Mouse (Mus musculus) layer of hippocampus, adult 11-12 months (tissue): Measurements from ENCODE around the gene Wrnip1.
A peak's percentile ranks its signal among the peaks of the same experiment; 100 is the strongest.
"Not testable (repeated sequence)": the region's sequence is repeated elsewhere in the genome, so short reads cannot be mapped to it uniquely, and the experiment has no call there.

ENCODE experiments used
- DNase-seq: peaks from one replicate; pipeline ENCODE4 v3.0.0; 2022; ENCODE audit warnings: low spot score

The Wrnip1 gene

GRCm38 (mm10) chr13:32851967-32852366 is 50.1 kb downstream of the Wrnip1 start:
- peak; percentile 55 for DNase-seq

GRCm38 (mm10) chr13:32852539-32852938 is 50.7 kb downstream of the Wrnip1 start:
- no peak for DNase-seq

GRCm38 (mm10) chr13:32853073-32853472 is 51.2 kb downstream of the Wrnip1 start:
- no peak for DNase-seq

DNA sequence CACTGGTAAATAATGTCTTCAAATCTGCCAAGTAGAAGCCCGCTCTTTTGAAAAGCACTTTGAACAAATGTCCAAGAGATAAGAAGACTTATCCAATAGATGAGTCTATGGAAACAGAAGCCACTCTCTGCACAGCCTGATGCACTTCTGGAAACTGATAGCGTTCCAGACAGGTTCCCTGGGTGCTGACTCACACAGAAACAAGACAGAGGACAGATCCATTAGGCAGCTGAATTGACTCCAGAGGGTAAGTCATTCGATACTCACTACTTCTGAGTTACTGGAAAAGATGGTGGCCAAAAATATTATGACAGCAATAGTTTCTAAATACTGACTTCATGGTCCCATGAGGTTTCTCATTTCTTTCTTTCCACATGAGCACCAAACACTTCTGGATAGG is 59.0 kb downstream of the Wrnip1 start:
- no peak for DNase-seq

GRCm38 (mm10) chr13:32863456-32863855 is 61.6 kb downstream of the Wrnip1 start:
- no peak for DNase-seq

DNA sequence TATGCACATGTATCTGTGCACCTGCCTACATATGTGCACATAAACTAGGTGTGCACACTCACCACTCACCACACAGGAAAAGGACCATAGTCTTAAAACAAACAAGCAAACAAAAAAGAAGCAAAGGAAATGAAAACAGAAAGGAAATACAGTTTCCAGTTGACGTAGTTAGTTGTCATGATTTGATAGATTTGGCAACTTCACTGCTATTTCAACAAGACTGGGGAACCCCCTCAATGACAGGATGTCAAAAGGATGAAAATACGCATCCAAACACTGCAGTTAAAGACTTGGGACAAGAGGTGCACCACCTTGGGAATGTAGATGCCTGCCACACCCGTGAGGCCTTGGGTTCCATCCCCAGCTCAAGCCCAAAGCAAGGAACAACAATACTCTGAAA is 62.7 kb downstream of the Wrnip1 start:
- not testable (repeated sequence) for DNase-seq

- no peak for DNase-seq
Measured at GRCm38 (mm10) chr13:32865591-32865990, 63.8 kb downstream of the Wrnip1 start.

- DNase-seq = peak; percentile 76
Measured at GRCm38 (mm10) chr13:32866484-32866883, 64.6 kb downstream of the Wrnip1 start.

- DNase-seq = no peak
Measured at GRCm38 (mm10) chr13:32867030-32867429, 65.2 kb downstream of the Wrnip1 start.

GRCm38 (mm10) chr13:32868233-32868632 is 66.4 kb downstream of the Wrnip1 start:
- not testable (repeated sequence) for DNase-seq

DNA sequence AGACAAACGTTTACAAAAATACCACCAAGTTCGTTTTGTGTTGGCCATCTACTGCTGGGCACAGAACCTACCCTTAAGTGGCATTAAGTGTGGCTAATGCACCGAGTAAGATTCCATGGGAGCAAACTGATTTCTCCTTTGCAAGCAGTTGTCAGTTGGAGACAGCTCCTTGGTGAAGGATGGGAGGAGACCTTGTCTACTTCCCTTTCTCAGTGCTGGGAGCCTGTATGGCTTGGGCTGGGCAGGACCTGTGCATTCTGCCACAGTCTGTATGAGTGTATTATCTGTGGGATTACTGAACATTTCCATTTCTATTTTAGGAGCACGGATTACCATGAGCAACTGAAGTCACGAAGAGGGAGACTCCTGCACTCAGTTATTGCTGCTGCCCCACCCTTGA is 67.0 kb downstream of the Wrnip1 start:
- no peak for DNase-seq
